Mouse (Mus musculus) thymus, adult 2 months (tissue): ENCODE measurements around the gene Aldh3b2.

Experiments
- CTCF ChIP-seq: fragments of 200-500 bp; IDR thresholded peaks from 2 replicates; pipeline ENCODE4 v1.5.1; 2012; ENCODE audit warnings: mild to moderate bottlenecking, control low read depth, low read length, moderate library complexity, borderline replicate concordance; ENCODE audit not compliant: control insufficient read depth, poor library complexity, insufficient read depth; ENCODE audit errors: extremely low read depth
- POLR2A ChIP-seq: fragments of 200-500 bp; IDR thresholded peaks from 2 replicates; pipeline ENCODE4 v1.6.1; 2012; ENCODE audit warnings: mild to moderate bottlenecking, low read length, control low read depth, moderate library complexity; ENCODE audit not compliant: control insufficient read depth, poor library complexity, insufficient read depth; ENCODE audit errors: extremely low read depth

DNA sequence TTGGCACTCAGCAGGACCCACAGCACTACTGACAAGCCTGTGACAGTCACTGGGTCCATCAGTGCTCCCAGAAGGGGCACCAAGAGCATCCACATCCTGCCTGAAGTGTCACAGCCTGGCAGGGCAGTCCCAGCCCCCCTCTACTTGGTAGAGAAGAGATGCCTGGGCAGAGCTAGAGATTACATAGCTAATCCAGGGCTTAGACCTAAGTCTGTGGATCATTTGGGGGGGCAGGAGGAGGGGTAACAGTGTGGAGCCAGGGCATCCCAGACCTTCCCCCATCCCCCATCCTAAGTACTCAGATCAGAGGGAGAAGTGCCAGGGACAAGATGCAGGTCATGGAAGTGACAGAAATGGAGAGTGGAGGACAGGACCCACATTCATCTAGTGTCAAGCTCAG is 42.7 kb downstream of the Aldh3b2 start:
- no peak for TF ChIP-seq CTCF
- TF ChIP-seq POLR2A: no peak
